Mouse (Mus musculus) bone marrow macrophage, adult 2 months (primary cell): ENCODE measurements around the gene Spem2. TPM values are rescaled to one million over a fixed set of nuclear protein-coding genes. Genes with fewer than 3 reads are reported as not detected.
A peak's percentile ranks its signal among the peaks of the same experiment; 100 is the strongest.

Experiments used
- H3K27ac ChIP-seq: 2 replicates; pipeline ENCODE4 v1.5.1; 2012; ENCODE audit warnings: low read depth, low read length; ENCODE audit not compliant: insufficient read depth
- H3K4me1 ChIP-seq: 2 replicates; pipeline ENCODE4 v1.6.1; 2012; ENCODE audit warnings: low read length; ENCODE audit not compliant: control insufficient read depth, insufficient read depth
- H3K4me3 ChIP-seq: 2 replicates; pipeline ENCODE4 v1.5.1; 2012; ENCODE audit warnings: mild to moderate bottlenecking, low read length, moderate library complexity; ENCODE audit not compliant: insufficient read depth
- CTCF ChIP-seq: IDR thresholded peaks from 2 replicates; pipeline ENCODE4 v1.5.1; 2012; ENCODE audit warnings: low read depth, mild to moderate bottlenecking, low read length, moderate library complexity
- POLR2A ChIP-seq: IDR thresholded peaks from 2 replicates; pipeline ENCODE4 v1.6.1; 2012; ENCODE audit warnings: mild to moderate bottlenecking, low read depth, low read length, borderline replicate concordance
- polyA plus RNA-seq: library from polyadenylated mRNA; stranded (reverse); fragments of >200 nt; gene quantifications from 2 replicates; pipeline ENCODE4 v1.2.4, GENCODE M21; 2012; ENCODE audit not compliant: missing spikeins, insufficient read depth, insufficient read length

The Spem2 gene
- polyA plus RNA-seq, 1 experiment: not detected

GRCm38 (mm10) chr11:69849884-69850283 is 31.6 kb upstream of the Spem2 start:
- Histone ChIP-seq H3K4me3 (no peak overlapping the region), H3K27ac (peak overlapping the region; percentile 65), H3K4me1 (peaks cover 27% of the 10 kb centered on the region)
- TF ChIP-seq CTCF (no peak), POLR2A (no peak)

- Histone ChIP-seq H3K4me1 (peaks cover 27% of the 10 kb centered on the region), H3K4me3 (no peak overlapping the region; the same call in 1 of the 2 replicates), H3K27ac (peak overlapping the region; percentile 65)
- TF ChIP-seq POLR2A (no peak), CTCF (no peak)
These were observed 30.9 kb upstream of the Spem2 start for GRCm38 (mm10) chr11:69849128-69849527.

- peaks cover 31% of the 10 kb centered on the region for H3K4me1 ChIP-seq
- TF ChIP-seq POLR2A: no peak
- no peak for TF ChIP-seq CTCF
- no peak overlapping the region for H3K27ac ChIP-seq
- H3K4me3 ChIP-seq: no peak overlapping the region
These were observed 29.8 kb upstream of the Spem2 start for GRCm38 (mm10) chr11:69848021-69848420.

GRCm38 (mm10) chr11:69846738-69847688 is 28.7 kb upstream of the Spem2 start:
- no peak overlapping the region for H3K27ac ChIP-seq
- H3K4me1 ChIP-seq: peaks cover 35% of the 10 kb centered on the region
- TF ChIP-seq POLR2A (no peak), CTCF (no peak)
- H3K4me3 ChIP-seq: peak overlapping the region; percentile 69

- Histone ChIP-seq H3K4me1 (peaks cover 35% of the 10 kb centered on the region), H3K4me3 (peak within 1 kb of the TSS; percentile 69), H3K27ac (peak within 1 kb of the TSS; percentile 72)
- TF ChIP-seq POLR2A (no peak), CTCF (no peak)
These were observed 28.0 kb upstream of the Spem2 start, which contains the start of gene Plscr3 for GRCm38 (mm10) chr11:69846198-69846680. Gene Plscr3, plus strand, starts transcription at chr11:69846376.

GRCm38 (mm10) chr11:69838714-69839104 is 20.4 kb upstream of the Spem2 start:
- Histone ChIP-seq H3K27ac (peak overlapping the region; percentile 62), H3K4me3 (peak overlapping the region; percentile 74), H3K4me1 (peaks cover 14% of the 10 kb centered on the region)
- TF ChIP-seq CTCF: no peak
- TF ChIP-seq POLR2A: no peak

GRCm38 (mm10) chr11:69837952-69838713 is 19.9 kb upstream of the Spem2 start, which contains the start of gene Tmem256:
Gene Tmem256, plus strand, starts transcription at chr11:69838514.
- Histone ChIP-seq H3K27ac (peak within 1 kb of the TSS; percentile 62), H3K4me1 (peaks cover 10% of the 10 kb centered on the region), H3K4me3 (peak within 1 kb of the TSS; percentile 74)
- TF ChIP-seq POLR2A (no peak), CTCF (no peak)

- peaks cover 6% of the 10 kb centered on the region for H3K4me1 ChIP-seq
- peak within 1 kb of the TSS; percentile 74 for H3K4me3 ChIP-seq
- peak within 1 kb of the TSS; percentile 62 for H3K27ac ChIP-seq
- TF ChIP-seq CTCF (no peak), POLR2A (no peak)
These were observed 19.3 kb upstream of the Spem2 start, which contains the start of gene Nlgn2 for GRCm38 (mm10) chr11:69837604-69837951. Gene Nlgn2, minus strand, starts transcription at chr11:69837784.

- Histone ChIP-seq H3K27ac (no peak overlapping the region), H3K4me1 (peaks cover 5% of the 10 kb centered on the region; the same call in 1 of the 2 replicates), H3K4me3 (peak overlapping the region; percentile 60)
- TF ChIP-seq CTCF (no peak), POLR2A (no peak)
These were observed 18.7 kb upstream of the Spem2 start for GRCm38 (mm10) chr11:69836703-69837576.
